Mouse (Mus musculus) myocyte (in vitro differentiated cells): ENCODE data around the gene Ehmt2. TPM values are rescaled to one million over a fixed set of nuclear protein-coding genes. Genes with fewer than 3 reads are reported as not detected.
A peak's percentile ranks its signal among the peaks of the same experiment; 100 is the strongest.
"Not testable (repeated sequence)": the region's sequence is repeated elsewhere in the genome, so short reads cannot be mapped to it uniquely, and the experiment has no call there.

Experiments
- H3K27me3 ChIP-seq: one replicate; pipeline ENCODE4 v1.6.1; 2011; ENCODE audit not compliant: control insufficient read depth, insufficient read depth, insufficient read length
- H3K36me3 ChIP-seq: one replicate; pipeline ENCODE4 v1.6.1; 2011; ENCODE audit not compliant: control insufficient read depth, insufficient read depth
- H3K4me2 ChIP-seq: one replicate; pipeline ENCODE4 v1.6.1; 2011; ENCODE audit warnings: low read depth, control low read depth
- H3K4me3 ChIP-seq: one replicate; pipeline ENCODE4 v1.5.1; 2011; ENCODE audit warnings: mild to moderate bottlenecking, control low read depth, moderate library complexity
- H3K79me2 ChIP-seq: one replicate; pipeline ENCODE4 v1.6.1; 2011; ENCODE audit not compliant: control insufficient read depth, insufficient read depth
- H3ac ChIP-seq: one replicate; pipeline ENCODE4 v1.6.1; 2011; ENCODE audit not compliant: control insufficient read depth, insufficient read length
- CEBPB ChIP-seq: IDR thresholded peaks from 2 replicates; pipeline ENCODE4 v1.6.1; 2011; ENCODE audit warnings: mild to moderate bottlenecking, moderate library complexity; ENCODE audit not compliant: poor library complexity, insufficient read depth, severe bottlenecking
- E2F4 ChIP-seq: IDR thresholded peaks from one replicate; pipeline ENCODE4 v1.6.1; 2011; ENCODE audit warnings: mild to moderate bottlenecking, control low read depth, moderate library complexity; ENCODE audit not compliant: insufficient read depth
- MAX ChIP-seq: IDR thresholded peaks from one replicate; pipeline ENCODE4 v1.6.1; 2011; ENCODE audit warnings: low read depth, mild to moderate bottlenecking, control low read depth
- MYOD1 ChIP-seq, 3 experiments: IDR thresholded peaks; one replicate each; pipeline ENCODE4 v1.6.1; 2011; ENCODE audit warnings: control low read depth in 2 of 3, low read depth in 2 of 3, mild to moderate bottlenecking in 2 of 3, moderate library complexity in 1 of 3; ENCODE audit not compliant: insufficient read length in 2 of 3, control insufficient read depth in 1 of 3
- MYOG ChIP-seq, 3 experiments: IDR thresholded peaks; one replicate each; pipeline ENCODE4 v1.6.1; 2011; ENCODE audit warnings: control low read depth in 2 of 3, low read depth in 2 of 3, mild to moderate bottlenecking in 2 of 3; ENCODE audit not compliant: insufficient read length in 2 of 3, control insufficient read depth in 1 of 3, insufficient read depth in 1 of 3
- POLR2A ChIP-seq: IDR thresholded peaks from one replicate; pipeline ENCODE4 v1.6.1; 2011; ENCODE audit warnings: low read depth, mild to moderate bottlenecking, control low read depth, moderate library complexity; ENCODE audit not compliant: insufficient read length
- POLR2AphosphoS2 ChIP-seq: IDR thresholded peaks from one replicate; pipeline ENCODE4 v1.6.1; 2011; ENCODE audit warnings: low read depth, control low read depth; ENCODE audit not compliant: insufficient read length
- REST ChIP-seq: IDR thresholded peaks from one replicate; pipeline ENCODE4 v1.6.1; 2011; ENCODE audit warnings: mild to moderate bottlenecking, control low read depth, moderate library complexity; ENCODE audit not compliant: insufficient read depth, insufficient read length
- SRF ChIP-seq: IDR thresholded peaks from one replicate; pipeline ENCODE4 v1.6.1; 2011; ENCODE audit warnings: low read depth; ENCODE audit not compliant: control insufficient read depth, insufficient read length
- TCF12 ChIP-seq: IDR thresholded peaks from one replicate; pipeline ENCODE4 v1.6.1; 2011; ENCODE audit warnings: mild to moderate bottlenecking, control low read depth; ENCODE audit not compliant: poor library complexity, insufficient read depth, severe bottlenecking
- TCF3 ChIP-seq: IDR thresholded peaks from one replicate; pipeline ENCODE4 v1.6.1; 2011; ENCODE audit warnings: low read depth, control low read depth; ENCODE audit not compliant: insufficient read length
- USF1 ChIP-seq: IDR thresholded peaks from one replicate; pipeline ENCODE4 v1.6.1; 2011; ENCODE audit warnings: low read depth, mild to moderate bottlenecking, control low read depth, moderate library complexity
- polyA plus RNA-seq: library from polyadenylated mRNA; unstranded; fragments of >200 nt; fragmentation: generic; extraction: Trizol; gene quantifications from one replicate; pipeline ENCODE4 v1.2.1, GENCODE M21; 2012; ENCODE audit warnings: missing spikeins

Gene Ehmt2
- polyA plus RNA-seq, 1 experiment, result 94.5 TPM

DNA sequence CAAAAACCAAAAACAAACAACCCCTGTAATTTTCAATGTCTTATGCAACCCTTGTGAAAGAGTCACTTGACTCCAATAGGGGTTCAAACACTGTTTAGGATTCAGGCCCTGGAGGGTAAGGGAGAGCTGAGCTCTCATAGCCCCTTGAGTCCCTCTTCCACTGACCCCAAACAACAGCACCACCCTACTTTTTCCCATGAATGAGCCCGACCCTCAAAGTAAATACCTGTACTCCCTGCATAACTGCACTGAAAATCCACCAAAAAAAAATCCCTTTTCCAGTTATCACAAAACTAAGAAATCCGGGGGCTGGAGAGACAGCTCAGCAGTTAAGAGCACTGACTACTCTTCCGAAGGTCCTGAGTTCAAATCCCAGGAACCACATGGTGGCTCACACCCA is 57.6 kb downstream of the Ehmt2 start:
- no peak overlapping the region for H3K4me2 ChIP-seq
- no peak for TF ChIP-seq E2F4
- TF ChIP-seq CEBPB, result no peak
- TF ChIP-seq SRF, result no peak
- no peak for TF ChIP-seq POLR2A
- TF ChIP-seq POLR2AphosphoS2, result no peak
- no peak for TF ChIP-seq TCF3
- no peak overlapping the region for H3K4me3 ChIP-seq
- H3K79me2 ChIP-seq, result peaks cover 14% of the 10 kb centered on the region
- H3ac ChIP-seq, result no peak overlapping the region
- H3K36me3 ChIP-seq, result peaks cover 2% of the 10 kb centered on the region
- no peaks in the 10 kb centered on the region for H3K27me3 ChIP-seq

DNA sequence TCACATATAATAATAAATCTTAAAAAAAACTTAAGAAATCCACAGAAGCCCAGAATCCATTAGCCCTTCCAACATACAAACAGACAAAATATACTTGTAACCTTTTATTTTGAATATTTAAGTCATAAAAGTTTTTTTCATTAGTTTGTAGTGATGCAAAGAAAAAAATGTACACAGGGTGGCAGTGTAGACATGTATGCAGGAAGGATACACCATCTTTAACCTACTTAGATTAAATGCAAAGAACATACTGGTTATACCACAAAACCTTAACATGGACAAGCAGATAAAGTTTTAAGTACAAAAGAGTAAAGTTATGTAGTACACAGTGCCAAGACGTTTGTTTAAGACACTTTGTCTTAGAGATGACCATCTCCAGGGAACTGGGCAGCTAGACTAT is 58.1 kb downstream of the Ehmt2 start:
- H3K4me3 ChIP-seq, result no peak overlapping the region
- H3K27me3 ChIP-seq, result no peaks in the 10 kb centered on the region
- H3K36me3 ChIP-seq, result no peaks in the 10 kb centered on the region
- TF ChIP-seq REST (no peak), E2F4 (no peak), CEBPB (no peak), MYOG (IDR thresholded peaks at IDR 0.05; ENCODE audit: control insufficient read depth in 1 of 3, insufficient read depth in 1 of 3, insufficient read length in 2 of 3, low read depth in 2 of 3) (no peak), POLR2A (no peak), SRF (no peak), POLR2AphosphoS2 (no peak), MYOD1 (IDR thresholded peaks at IDR 0.05; ENCODE audit: control insufficient read depth in 1 of 3, insufficient read length in 2 of 3, low read depth in 2 of 3) (no peak), USF1 (no peak), MAX (no peak), TCF3 (no peak), TCF12 (no peak)
- H3K79me2 ChIP-seq, result peaks cover 10% of the 10 kb centered on the region
- H3K4me2 ChIP-seq, result no peak overlapping the region
- no peak overlapping the region for H3ac ChIP-seq

DNA sequence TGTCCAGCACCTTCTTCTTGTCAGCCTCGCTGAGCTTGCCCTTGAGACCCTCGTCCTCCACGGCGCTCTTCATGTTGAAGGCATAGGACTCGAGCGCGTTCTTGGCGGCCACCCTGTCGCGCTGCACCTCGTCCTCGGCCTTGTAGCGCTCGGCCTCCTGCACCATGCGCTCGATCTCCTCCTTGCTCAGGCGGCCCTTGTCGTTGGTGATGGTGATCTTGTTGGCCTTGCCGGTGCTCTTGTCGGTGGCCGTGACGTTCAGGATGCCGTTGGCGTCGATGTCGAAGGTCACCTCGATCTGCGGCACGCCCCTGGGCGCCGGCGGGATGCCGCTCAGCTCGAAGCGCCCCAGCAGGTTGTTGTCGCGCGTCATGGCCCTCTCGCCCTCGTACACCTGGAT is 59.0 kb downstream of the Ehmt2 start:
- not testable (repeated sequence) for H3K4me3 ChIP-seq, H3ac ChIP-seq, H3K79me2 ChIP-seq, H3K27me3 ChIP-seq, H3K4me2 ChIP-seq, H3K36me3 ChIP-seq

DNA sequence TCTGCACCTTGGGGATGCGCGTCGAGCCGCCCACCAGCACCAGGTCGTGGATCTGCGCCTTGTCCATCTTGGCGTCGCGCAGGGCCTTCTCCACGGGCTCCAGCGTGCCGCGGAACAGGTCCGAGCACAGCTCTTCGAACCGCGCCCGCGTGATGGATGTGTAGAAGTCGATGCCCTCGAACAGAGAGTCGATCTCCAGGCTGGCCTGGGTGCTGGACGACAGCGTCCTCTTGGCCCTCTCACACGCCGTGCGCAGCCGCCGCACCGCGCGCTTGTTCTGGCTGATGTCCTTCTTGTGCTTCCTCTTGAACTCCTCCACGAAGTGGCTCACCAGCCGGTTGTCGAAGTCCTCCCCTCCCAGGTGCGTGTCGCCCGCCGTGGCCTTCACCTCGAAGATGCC is 59.7 kb downstream of the Ehmt2 start:
- not testable (repeated sequence) for H3ac ChIP-seq, H3K4me2 ChIP-seq, H3K36me3 ChIP-seq, H3K4me3 ChIP-seq, H3K79me2 ChIP-seq, H3K27me3 ChIP-seq

DNA sequence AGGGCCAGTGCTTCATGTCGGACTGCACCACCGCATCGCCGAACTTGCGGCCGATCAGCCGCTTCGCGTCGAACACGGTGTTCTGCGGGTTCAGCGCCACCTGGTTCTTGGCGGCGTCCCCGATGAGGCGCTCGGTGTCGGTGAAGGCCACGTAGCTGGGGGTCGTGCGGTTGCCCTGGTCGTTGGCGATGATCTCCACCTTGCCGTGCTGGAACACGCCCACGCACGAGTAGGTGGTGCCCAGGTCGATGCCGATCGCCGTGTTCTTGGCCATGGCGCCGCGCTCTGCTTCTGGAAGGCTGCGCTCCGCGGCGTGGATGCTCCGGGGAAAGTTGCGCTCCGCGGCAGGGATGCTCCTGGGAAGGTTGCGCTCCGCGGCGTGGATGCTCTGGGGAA is 60.5 kb downstream of the Ehmt2 start:
- H3K36me3 ChIP-seq, H3K79me2 ChIP-seq, H3K4me2 ChIP-seq, H3K27me3 ChIP-seq: not testable (repeated sequence)
- H3ac ChIP-seq, result peak overlapping the region; percentile 19
- peak overlapping the region; percentile 40 for H3K4me3 ChIP-seq

DNA sequence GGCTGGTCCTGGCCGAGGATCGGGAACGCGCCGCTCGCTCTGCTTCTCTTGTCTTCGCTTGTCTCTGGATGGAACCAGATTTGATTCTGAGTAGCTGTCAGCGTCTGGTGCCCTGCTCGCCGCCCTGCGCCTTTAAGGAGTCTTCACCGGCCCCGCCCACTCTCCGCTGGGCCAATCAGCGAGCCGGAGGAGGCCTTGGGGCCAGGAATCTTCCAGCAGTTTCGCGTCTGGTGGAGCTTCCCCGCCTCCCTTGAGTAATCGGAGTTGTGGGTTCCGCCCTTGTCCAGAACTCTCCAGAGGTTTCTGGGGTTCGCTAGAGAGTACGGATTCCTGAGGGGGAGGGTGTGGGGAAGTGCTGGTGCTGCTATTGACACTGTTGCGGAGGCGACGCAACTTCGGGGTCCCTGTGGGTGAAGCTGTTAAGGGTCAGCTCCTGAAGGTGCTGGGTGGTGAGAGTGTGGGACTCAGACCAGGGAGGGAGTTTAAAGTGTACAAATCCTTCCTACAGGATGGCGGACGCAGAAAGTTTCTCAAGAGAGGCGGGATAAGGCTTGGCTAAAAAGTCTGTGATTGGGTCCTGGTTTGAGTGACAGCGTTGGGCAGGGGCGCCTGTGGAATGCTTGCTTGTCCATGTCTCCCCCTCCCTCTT is 61.0 kb downstream of the Ehmt2 start, which contains the start of gene Hspa1b:
Gene Hspa1b, minus strand, starts transcription at position 109 of the 649 bp plus-strand sequence.
- not testable (repeated sequence) for H3K36me3 ChIP-seq, H3K27me3 ChIP-seq, H3K79me2 ChIP-seq
- Histone ChIP-seq H3ac (peak within 1 kb of the TSS; percentile 30), H3K4me3 (peak within 1 kb of the TSS; percentile 40), H3K4me2 (peak within 1 kb of the TSS; percentile 91)
- TF ChIP-seq POLR2A, result peak; percentile 72
- peak; percentile 85 for TF ChIP-seq POLR2AphosphoS2
